15 mouse cellular contexts compared by ENCODE assay signal in the genomic region with DNA sequence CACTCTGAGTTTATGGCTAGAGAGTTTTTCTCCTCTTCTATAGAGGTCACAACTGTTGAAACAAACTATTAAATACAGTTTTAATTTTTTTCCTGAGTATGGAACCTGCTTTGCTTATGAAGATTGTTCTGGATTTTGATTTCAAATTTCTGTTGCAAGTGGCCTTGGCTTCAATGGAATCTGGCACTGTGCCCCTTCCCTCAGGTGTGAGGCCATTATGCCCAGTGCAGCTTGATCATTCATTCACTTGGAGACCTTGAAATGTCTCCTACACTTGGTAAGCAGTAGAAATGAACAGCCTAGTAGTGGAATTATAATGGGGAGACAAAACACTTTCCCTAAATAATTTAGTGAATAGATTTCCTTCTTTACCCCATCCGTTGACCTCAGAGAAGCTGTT.
"Had no signal": no experiment of that assay in that cellular context is flagged by ENCODE, and none has a peak within 500 bp of the region (broad histone marks: within the 10 kb centered on the region; RNA-seq: fewer than 3 reads in every experiment).

No protein-coding gene starts in this region.

- H3K27me3 ChIP-seq: limb, embryonic 13.5 days; liver, embryonic 12.5 days; neural tube, embryonic 15.5 days had no signal

- DNase-seq: layer of hippocampus, adult 9-11 months; layer of hippocampus, postnatal 36 days; lung, postnatal 10 days; lung, postnatal 4 days; right cerebral cortex, adult 18-20 months; right cerebral cortex, postnatal 25 days; thymus, postnatal 14 days had no signal

- H3K9me3 ChIP-seq: limb, embryonic 13.5 days; liver, embryonic 12.5 days; midbrain, embryonic 10.5 days; neural tube, embryonic 15.5 days had no signal

- H3K4me2 ChIP-seq: limb, embryonic 13.5 days; liver, embryonic 12.5 days; lung, embryonic 14.5 days; neural tube, embryonic 15.5 days had no signal

- H3K36me3 ChIP-seq: limb, embryonic 13.5 days; liver, embryonic 12.5 days; midbrain, embryonic 10.5 days; neural tube, embryonic 15.5 days had no signal

- H3K27ac ChIP-seq: kidney, postnatal 0 days; limb, embryonic 13.5 days; liver, embryonic 12.5 days; midbrain, embryonic 10.5 days; neural tube, embryonic 15.5 days; stomach, postnatal 0 days had no signal

- ATAC-seq: liver, embryonic 12.5 days had no signal

- H3K4me1 ChIP-seq: limb, embryonic 13.5 days; liver, embryonic 12.5 days; midbrain, embryonic 10.5 days had no signal

- H3K9ac ChIP-seq: limb, embryonic 13.5 days; liver, embryonic 12.5 days; lung, embryonic 14.5 days; neural tube, embryonic 15.5 days had no signal

- H3K4me3 ChIP-seq: limb, embryonic 13.5 days; liver, embryonic 12.5 days; midbrain, embryonic 10.5 days; myocyte; neural tube, embryonic 15.5 days had no signal
